ENCODE assay signal across 1 mouse cellular context in genomic region chr3:123042308-123042707, GRCm38 (mm10).
A peak's percentile ranks its signal among the peaks of the same experiment; 100 is the strongest.
TF ChIP-seq lines count a peak whose summit lies in the region.

No protein-coding gene starts in this region.

TF ChIP-seq in CH12.LX, 34 proteins besides CTCF, POLR2A, EP300 and RAD21 (continued from another document):
- TF ChIP-seq JUND (conservative IDR thresholded peaks at IDR 0.05; ENCODE audit: low read depth, low read length): peak; percentile 60; the same call in 1 of the 2 replicates
- TF ChIP-seq CHD2 (IDR thresholded peaks at IDR 0.05; ENCODE audit: low read length): no peak
- no peak for TF ChIP-seq USF2 (conservative IDR thresholded peaks at IDR 0.05; ENCODE audit: low read depth, low read length)
- TF ChIP-seq GABPA (IDR thresholded peaks at IDR 0.05; ENCODE audit: insufficient replicate concordance, low read depth, low read length): no peak
- no peak for TF ChIP-seq MAZ (IDR thresholded peaks at IDR 0.05; ENCODE audit: low read depth, low read length)
- no peak for TF ChIP-seq ZNF384 (IDR thresholded peaks at IDR 0.05; ENCODE audit: low read depth, low read length)
- no peak for TF ChIP-seq CHD1 (IDR thresholded peaks at IDR 0.05; ENCODE audit: low read depth, low read length)
- no peak for TF ChIP-seq KAT2A (IDR thresholded peaks at IDR 0.05; ENCODE audit: insufficient replicate concordance, low read length)
- TF ChIP-seq ZMIZ1 (IDR thresholded peaks at IDR 0.05; ENCODE audit: low read depth, low read length): no peak
- TF ChIP-seq USF1 (IDR thresholded peaks at IDR 0.05; ENCODE audit: low read depth, low read length): no peak
TF ChIP-seq in CH12.LX: peak in this region for 4.
